Mouse (Mus musculus) ovary, postnatal 14 days (tissue): ENCODE measurements around the gene Lingo1.

Experiments used
- DNase-seq: peaks from one replicate; pipeline ENCODE4 v3.0.0; 2022; ENCODE audit warnings: low spot score

The Lingo1 gene

DNA sequence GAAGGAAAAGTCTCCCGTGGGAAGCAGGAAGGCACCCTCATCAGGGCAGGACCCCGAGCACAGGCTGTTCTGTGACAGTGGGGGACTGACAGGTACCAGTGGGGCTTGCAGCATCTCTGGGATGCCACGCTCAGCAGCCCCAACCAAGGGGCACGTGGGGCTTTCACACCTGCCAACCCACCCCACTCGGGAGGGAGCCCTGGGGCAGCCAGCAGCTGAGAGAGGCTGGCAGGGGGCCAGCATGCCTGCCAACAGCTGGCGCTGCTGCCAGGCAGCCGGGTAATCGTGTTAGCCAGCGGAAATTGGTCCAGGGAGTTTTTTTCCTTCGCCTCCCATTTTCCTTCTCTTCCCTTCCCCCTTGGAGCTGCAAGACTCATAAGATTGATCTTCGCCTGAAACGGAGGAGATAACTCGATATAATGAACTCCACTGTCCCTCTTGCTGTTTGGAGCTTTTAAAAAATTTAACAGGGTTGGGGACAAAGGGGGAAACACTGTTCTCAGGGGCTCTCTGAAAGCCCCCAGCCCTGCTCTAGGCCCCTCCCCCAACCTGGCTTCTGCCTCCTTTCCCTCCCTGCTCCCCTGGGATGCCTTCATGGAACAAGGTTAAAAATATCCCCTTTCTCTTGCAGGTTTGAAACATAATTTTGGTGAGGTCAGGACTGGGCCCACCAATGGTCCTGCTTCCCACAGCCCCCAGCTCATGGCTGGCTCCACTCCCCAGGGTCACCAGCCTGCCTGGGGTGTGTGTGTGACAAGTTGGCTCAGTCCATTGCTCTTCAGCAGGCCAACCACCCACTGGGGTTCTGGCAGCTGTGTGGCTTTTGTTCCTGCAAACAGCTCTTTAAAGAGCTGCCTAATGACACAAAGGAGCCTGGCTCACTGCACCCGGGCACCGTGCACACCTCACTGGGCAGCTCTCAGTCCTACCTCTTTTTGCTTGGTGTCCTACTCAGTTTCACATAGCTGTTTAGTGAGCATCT lies 68.3 kb downstream of the Lingo1 start:
- DNase-seq: peak; percentile 12

DNA sequence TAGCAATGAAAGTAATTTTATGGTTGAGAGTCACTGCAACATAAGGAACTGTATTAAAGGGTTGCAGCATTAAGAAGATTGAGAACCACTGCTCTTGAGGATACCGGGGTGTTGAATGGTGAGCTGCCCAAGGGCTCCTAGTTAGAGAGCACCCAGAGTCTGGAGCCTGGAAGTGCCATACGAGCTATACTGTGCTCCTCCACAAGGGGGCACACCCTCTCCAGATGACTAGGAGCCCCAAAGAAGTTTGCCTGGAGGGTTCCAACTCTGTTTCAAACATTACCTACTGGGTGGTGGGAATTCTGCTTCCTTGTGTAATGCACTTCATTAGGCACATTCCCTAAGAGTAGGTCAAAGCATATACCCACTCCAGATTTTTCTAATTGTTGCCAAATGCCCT lies 70.5 kb downstream of the Lingo1 start:
- DNase-seq: peak; percentile 33

DNA sequence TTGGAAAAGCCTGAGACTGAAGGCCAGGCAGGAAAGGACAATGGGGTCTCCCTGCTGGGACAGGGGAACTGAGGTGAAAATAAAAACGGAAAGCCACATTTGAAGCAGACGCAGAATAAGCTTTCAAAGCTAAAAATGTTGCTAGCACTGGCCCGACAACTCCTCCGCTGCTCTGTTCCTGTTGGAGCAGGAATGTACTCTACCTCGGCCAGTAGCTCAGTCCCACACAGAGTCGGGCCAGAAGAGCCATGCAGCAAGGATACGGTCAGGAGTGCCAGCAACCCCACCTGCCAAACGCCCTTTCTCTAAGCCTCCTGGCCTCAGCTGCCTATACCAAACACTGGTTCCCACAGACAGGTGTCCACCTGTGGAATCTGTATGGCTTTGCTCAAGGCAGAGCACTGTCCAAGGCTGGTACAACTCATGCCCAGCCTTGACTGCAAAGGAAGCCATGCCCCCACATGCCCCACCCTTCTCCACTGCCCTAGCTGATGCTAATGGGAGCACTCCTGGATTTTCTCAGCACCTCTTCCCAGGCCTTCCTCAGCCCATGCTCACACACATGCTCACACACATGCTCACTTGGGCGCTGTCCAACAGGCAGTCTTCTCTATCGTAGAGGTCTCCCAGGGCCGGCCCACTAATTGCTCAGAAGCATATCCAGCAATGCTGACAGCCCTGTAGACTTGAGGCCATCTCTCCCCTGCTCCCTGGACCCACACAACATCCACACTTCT lies 74.0 kb downstream of the Lingo1 start:
- no peak for DNase-seq

DNA sequence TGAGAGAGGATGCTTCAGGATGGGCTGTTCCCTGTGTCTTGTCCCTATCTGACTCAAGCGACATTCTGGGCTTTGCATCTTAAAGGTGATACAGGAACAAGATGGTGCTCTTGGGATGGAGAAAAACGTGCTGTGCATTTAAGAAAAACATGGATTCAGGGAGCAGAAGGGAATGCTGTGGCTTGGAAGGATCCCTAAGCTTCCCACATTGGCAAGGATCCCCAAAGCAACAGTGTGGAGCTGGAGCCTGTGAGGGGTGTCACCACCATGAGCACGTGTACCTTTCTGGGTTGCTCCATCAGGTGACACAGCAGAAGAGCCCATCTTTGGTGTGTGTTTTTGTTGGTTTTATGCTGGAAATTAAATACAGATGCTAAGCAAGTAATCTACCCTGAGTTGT lies 77.3 kb downstream of the Lingo1 start:
- DNase-seq: no peak

DNA sequence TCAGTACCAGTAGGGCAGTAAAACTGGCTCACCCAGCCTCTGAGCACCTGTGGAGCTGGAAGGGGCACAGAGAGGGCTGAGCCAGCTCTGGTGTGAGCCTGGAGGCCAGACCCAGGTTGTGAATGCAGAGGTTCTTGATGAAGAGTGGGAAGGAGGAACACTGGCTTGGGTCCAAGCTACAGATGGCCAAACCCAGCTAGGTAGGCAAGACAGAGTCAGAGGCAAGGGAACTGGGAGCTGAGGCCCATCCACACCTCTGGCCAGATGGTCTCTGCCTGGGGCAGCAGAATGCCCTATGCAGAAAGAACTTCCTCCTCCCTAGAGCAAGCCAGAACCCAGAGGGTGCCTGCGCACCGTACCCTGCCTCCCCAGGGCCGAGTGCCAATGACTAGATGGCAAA lies 79.7 kb downstream of the Lingo1 start:
- DNase-seq: no peak

DNA sequence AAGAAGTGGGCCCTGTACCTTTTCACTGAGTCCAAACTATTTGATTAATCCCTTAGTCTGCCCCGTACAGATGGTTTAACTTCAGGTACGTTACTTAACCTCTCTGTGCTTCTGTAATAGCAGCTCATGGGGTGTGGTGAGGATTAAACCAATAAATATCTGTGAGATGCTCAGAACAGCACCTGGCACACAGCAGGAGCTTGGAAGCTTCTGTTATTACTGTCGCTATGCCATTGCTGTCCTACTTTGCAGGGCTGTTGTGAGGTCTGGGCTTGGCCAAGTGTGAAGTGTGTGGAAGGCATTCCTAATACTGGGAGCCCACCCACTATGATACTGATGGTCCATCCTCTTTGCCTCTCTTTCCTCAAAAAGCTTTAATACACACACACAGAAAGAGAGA lies 80.2 kb downstream of the Lingo1 start:
- DNase-seq: no peak

DNA sequence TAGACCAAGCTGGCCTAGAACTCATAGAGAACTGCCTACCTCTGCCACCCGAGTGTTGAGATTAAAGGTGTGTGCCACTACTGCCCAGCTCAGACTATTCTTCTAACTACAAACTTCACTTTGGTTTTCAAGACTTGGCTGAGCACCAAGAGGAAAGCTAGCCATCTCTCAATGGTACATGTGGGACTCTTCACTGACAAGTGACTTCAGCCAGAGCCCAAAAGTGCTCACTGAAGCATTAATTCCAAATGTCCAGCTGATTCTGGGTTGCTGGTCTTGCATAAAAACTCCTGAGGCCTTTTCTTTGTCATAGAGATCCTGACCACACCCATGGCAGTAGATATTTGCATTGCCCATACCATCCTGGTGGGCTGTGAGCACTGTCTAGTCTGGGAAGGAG lies 81.9 kb downstream of the Lingo1 start:
- DNase-seq: no peak

DNA sequence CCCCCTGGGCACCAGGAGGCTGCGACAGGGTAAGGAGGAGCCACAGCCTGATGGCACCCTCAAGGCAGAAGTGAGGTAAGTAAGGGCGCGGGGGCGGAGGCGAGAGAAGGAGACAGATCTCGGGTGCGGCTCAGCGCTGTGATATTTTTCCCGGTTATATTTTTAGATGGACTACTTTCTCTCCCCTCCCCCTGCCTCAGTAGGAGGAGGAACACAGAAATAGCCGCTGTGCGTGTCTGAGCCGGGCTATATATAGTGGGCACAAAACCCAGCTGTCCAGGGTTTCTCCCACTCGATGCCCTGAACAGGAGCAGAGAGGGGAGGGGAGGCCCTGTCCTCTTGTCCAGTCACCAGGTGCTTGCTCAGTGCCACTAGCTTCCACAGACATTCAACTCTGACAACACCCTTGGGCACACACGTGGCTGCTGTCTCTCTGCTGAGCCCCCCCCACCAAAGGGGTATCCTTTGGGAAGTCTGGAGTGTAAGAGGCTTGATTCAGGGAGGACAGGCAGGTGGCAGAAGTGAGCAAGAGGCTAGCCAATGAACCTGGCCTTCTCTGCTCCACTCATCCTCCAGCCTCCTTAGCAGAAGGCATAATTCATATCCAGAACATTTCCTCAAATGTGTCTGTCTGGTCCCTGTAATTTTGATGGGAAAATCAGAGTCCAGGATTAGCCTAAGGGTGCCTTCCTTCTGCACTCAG lies 83.5 kb downstream of the Lingo1 start:
- DNase-seq: no peak

DNA sequence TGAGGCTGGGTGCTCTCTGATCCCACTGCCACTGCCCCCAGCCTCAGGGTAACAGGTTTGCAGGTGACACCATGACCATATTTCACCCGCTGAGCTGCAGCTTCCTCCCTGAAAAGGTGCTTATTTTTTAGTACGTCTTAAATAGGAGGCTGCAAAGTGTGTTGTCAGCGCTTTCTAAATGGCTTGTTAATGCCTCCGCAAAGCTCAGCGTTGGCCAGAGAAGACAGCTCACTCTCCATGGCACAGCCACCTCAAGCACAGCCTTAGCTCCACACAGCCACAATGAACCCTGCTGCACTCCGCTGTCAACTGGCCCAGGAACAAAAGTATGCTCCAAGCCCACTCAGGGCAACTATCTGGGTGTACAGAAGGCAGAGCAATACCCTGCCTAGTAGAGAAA lies 85.3 kb downstream of the Lingo1 start:
- no peak for DNase-seq

DNA sequence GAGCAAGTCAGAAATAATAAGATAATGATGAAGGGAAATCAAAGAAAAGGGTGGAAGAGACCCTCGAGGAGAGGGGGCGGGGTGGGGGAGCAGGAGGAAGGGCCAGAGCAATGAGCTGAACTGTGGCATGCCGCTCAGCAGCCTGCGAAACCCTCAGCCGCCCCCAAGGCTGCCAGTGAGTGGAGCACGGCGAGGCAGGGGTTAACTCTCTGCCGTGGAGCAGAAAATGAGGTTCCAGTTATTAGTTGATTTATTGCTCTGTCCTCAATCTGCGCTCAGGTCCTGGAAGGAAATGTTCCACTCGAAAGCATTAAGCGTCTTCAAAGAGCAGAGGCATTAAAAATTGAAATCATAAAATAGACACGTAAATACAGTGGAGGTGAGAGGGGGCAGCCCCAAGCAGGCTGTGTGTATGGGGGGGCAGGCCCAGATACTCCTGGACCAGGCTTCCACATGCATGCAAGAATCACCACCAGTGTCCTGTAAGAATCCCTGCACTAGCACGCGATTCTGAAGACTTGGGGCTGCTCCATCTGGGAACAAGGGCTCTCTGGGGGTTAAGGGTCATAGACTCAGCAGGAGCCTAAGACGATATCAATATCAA lies 89.7 kb downstream of the Lingo1 start:
- no peak for DNase-seq

DNA sequence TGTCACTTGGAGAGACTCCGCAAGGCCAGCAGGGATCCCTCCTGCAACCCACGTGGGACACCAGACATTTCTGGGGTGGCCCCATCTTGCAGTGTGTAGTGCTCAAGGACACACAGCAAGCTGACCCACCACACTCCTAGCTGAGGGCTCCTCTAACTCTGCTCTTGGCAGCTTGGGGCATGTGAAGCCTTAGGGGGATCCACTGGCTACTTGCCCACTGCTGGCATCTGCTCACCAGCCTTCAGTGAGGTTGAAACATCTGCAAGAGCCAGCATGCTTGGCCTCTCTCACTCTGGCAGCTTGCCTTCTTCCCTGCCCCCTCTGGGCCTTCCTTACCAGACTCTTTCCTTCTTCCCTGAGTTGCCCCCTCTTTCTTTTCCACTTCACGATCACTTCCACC lies 94.9 kb downstream of the Lingo1 start:
- DNase-seq: no peak

DNA sequence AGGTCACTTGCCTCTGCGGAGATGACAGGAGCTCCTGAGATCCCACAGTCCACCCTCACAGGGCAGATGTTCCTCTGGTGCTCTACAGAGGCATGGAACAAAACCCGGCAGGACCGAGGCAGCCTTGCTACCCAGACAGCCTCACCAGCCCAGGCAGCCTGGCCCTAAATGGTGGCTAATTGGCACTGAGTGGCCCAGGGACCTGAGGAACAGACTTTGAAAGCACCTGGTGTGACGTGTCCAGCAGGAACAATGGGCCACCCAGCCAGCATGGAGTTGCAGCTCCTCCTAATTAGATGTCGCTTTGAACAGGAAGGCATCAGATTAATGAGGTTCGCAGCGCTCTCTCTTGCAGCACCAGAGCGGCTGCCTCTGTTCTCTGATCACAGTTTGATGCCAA lies 95.4 kb downstream of the Lingo1 start:
- no peak for DNase-seq

DNA sequence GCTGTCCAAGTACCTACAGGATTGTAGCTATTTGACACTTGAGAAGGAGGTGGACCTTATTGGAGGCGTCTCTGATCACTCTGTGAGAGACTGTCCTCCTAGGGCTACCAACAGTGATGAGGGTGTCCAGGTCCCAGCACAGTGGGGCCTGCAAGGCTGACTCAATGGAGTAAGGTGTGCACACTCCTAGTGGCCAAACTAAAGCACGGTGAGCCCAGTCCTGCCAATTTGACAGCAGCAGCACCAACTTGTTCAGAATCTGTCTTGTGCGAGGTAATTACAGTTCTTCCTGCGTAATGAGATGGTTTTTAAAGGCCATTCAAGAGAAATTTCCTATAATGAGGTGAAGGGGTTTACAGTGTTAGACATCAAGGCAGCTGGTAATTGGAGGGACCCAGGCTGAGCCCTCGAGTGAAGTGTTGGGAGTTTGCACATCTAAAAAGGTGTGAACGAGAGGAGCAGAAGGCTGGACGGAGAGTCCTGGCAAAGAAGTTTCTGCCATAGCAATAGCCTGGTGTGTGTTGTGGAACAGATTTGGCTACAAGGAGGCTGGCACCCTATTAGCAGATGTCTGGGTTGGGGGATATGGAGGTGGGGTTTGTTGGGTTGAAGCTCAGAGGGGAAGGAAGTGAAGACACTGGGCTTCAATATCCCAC lies 97.4 kb downstream of the Lingo1 start:
- no peak for DNase-seq

DNA sequence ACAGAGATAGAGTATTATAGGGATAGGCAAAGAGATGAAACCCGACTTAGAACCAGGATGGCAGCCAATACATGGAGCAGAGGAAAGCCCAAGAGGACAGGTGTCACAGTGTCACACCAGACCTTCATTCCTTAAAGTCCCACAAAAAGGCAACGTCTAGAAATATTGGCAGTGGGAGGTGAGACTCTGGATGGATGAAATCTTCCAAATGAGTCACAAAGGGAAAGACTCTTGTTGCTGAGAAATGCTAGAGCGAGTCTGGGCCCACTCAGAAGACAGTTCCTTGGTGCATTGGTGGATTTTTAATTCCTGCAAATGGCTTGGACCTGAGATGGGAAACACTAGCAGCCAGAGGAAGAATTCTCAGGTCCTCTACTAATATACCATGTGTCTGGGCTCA lies 102.2 kb downstream of the Lingo1 start:
- DNase-seq: no peak

DNA sequence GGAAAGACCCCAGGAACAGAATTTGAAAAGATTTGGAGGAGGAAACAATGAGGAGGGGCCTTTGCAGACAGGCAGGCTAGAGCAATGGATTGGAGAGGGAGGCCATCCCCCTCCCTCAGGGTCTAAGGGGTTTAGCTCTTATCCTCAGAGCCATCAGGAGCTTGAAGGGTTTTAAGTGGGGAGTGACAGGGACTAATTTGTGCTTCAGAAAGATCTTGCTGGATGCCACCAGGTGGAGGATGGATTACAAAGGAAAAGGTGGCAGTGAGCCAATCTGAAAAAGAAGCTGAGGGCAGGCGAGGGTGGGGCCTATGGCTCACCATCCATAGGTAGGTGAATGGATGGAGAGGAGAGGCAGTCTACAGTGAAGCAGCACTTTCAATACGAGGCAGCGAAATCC lies 105.0 kb downstream of the Lingo1 start:
- DNase-seq: no peak

DNA sequence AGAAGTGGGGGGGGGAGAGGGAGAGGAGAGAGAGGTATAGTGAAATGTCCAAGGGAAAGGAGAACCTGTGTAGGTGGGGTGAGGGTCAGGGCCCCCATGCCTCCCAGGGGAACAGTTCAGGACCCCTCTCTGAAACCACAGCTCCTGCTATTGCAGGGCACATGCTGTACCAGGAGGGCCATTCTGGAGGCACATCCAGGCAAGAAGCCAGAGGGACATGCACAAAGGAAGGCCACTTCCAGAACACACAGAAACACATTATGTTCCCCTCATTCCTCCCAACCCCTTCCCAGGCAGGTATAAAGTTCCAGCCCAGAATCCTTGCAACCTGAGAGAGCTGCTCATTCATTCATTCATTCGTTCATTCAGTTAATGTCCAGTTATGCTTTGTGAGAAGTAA lies 105.6 kb downstream of the Lingo1 start:
- no peak for DNase-seq

DNA sequence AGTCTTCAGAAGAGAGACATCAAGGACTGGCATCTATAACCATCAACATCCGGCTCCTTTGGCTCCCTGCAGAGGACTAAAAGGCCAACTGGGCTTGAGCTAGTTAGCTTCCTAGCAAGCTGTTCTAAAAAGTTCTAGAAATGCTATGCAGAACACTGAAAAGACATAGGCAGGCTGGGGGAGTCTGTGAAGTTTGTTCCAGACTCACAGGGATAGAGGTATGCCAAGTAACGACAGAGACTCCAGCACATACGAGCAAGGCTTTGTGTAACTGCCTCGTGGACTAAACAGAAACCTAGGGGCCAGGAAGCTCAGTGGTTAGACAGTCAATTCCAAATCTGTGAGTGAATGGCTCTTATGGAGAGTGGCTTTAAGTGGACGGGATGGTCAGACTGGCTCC lies 108.8 kb downstream of the Lingo1 start:
- no peak for DNase-seq

DNA sequence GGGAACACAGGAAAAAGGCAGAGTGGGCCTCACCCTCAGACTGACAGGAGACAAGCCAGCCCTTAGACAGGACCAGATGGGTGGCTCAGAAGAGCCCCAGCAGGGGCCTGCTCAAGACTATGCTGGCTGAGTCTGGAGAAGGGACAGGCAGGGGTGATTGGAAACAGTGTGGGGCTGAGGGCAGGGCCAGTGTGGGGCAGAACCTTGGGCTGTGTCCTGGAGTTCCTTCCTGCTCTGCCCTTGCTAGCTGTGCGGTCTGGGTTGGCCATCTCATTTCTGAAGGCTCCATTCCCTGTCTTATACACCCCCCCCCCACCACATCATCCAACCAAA lies 109.2 kb downstream of the Lingo1 start:
- DNase-seq: no peak

DNA sequence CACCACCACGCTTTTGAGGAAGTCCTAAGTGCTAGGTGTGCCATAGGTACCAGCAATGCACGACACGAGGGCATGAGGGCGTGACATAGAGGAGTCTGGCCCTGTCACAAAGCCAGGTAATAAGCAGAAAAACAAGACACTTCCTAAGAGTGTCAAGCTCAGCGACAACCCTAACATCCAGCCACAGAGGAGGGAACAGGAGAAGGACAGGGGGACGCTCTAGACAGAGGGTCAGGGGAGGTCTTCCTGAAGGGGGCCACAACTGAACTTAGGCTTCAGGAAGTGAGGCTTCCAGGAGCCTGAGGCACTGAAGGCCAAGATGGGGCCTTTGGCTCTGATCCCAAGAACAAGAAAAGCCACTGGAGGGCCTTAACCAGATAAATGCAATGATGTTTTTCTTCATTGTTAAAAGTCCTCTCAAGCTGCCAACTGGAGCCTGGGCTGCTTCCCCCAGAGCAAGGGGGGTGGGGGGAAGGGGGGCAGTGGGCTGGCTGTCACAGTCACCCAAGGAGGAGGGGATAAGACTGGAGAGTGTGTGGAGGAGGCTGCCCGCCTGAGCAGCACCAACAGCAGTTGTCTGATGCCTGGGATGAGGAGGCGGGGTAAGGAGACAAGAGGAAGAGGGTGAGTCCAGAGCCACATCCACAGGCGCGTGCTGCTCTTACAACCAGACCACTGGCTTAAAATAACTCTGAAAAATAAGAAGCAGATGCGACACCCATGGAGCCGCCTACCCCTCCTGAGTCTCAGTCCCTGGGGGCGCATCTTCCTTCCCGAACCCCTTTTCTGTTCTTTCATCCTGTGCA lies 109.7 kb downstream of the Lingo1 start:
- DNase-seq: peak; percentile 31

DNA sequence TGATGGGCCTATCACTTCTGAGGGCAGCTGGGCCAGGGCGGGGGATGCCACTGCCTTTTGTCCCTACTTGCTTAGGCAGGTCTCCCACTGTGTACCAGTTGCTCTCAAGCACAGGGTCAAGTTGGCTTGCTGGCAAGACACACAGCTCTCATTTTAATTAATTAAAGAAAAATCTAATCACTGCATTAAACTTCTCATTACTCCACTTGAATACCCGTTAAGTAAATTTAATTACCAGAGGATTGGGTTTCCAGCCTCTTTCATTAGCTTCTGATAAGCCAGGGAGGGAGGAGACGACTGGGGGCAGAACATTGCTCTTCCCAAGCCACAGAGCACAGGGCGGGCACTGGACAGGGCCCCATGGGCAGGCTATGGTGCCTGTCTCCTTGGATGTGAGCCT lies 113.4 kb downstream of the Lingo1 start:
- no peak for DNase-seq

DNA sequence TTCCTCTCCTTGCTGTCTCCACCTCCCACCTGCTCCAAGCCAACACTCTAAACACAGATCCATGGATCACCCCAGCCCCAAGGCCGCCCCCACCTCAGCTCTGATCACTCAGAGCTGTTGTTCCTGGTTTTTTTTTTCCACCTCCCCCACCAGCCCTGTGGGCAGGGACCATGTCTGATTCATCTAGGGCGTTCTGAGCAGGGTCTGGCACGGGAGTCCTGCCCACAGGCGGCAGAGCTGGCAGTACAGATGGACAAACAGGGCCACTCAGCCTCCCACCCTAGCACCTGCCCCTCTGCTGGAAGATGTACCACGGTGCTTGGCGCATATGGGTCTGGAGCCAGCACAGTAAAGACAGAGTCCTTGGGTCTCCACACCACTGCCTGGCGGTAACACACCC lies 114.3 kb downstream of the Lingo1 start:
- DNase-seq: no peak
